Mouse (Mus musculus) gastrocnemius, postnatal 4 days (tissue): Measurements from ENCODE around the gene Homer2. TPM values are rescaled to one million over a fixed set of nuclear protein-coding genes. Genes with fewer than 3 reads are reported as not detected.
A peak's percentile ranks its signal among the peaks of the same experiment; 100 is the strongest.

Experiments
- DNase-seq, 2 experiments: peaks; one replicate each; pipeline ENCODE4 v3.0.0; 2021 to 2022; ENCODE audit warnings: low spot score in 2 of 2, mixed read lengths in 2 of 2
- long read RNA-seq, 2 experiments: library from polyadenylated mRNA; stranded (forward); transcript quantifications; one replicate each; pipeline ENCODE4 v2.0.0; 2021
- total RNA-seq, 2 experiments: library from RNA; stranded (reverse); gene quantifications; 2 replicates each; pipeline ENCODE4 v1.2.3; 2021

Gene Homer2
- 10 to 100 TPM; 22.3 to 23.3 TPM for total RNA-seq
- long read RNA-seq, experiment 1, transcript Homer2-206 (9 exons, 1,634 nt): minor isoform, 11 of 34 reads
- long read RNA-seq, experiment 1, transcript Homer2-201 (9 exons, 1,736 nt): major isoform, 18 of 34 reads
- long read RNA-seq, experiment 1, partial matches to known transcripts: 1 of 34 reads
- long read RNA-seq, experiment 1, other reads (novel, unspliced or antisense): 4 of 34 reads
- long read RNA-seq, experiment 2, transcript Homer2-206 (9 exons, 1,634 nt): minor isoform, 10 of 25 reads
- long read RNA-seq, experiment 2, transcript Homer2-201 (9 exons, 1,736 nt): major isoform, 12 of 25 reads
- long read RNA-seq, experiment 2, partial matches to known transcripts: 0 of 25 reads
- long read RNA-seq, experiment 2, other reads (novel, unspliced or antisense): 3 of 25 reads

DNA sequence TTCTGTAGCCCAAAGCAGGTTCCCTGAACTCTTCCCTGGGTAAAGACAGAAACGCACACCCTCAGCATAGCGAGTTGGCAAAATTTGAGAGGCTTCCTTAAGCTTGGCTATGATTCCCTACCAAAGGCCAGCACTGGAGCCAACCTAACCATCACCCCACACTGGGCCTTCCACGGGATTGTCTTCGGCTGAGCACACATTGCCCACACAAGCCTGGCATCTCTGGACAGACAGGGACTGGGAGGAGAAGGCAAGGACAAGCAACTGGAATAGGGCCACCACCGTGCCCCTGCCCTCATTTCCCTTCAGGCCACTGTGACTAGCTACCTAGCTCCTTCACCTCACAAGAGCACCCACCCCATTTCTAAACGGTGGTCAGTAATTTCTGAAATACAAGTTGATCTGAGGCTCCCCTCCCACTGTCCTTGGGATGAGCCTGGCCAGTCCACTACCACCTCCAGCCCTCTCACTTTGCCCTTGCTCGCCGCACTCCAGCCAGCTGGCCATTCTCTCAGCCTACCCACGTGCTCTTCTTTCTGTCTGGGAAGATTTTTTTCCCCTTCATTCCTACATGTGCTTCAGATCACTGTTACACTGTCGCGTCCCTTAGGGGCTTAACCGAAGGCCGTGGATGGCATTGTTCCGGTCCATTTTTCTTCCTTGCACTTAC is at the start of gene Homer2:
Gene Homer2 (minus strand): TSS at position 57 of the 670 bp plus-strand sequence.
- DNase-seq: no peak

DNA sequence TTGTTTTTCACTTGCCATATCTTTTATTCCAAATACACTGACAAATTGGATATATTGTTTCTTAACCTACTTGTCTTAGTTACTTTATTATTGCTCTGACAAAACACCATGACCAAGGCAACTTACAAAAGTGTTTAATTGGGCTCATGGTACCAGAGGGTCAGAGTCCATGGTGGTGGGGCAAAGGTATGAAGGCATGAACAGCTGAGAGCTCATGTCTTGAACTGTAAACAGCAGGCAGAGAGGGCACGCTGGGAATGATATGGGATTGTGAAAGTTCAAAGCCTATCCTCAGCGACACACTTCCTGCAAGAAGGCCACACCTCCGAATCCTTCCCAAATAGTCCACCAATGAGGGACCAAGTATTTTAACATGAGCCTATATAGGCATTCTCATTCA is 40.6 kb upstream of the Homer2 start:
- DNase-seq: no peak

DNA sequence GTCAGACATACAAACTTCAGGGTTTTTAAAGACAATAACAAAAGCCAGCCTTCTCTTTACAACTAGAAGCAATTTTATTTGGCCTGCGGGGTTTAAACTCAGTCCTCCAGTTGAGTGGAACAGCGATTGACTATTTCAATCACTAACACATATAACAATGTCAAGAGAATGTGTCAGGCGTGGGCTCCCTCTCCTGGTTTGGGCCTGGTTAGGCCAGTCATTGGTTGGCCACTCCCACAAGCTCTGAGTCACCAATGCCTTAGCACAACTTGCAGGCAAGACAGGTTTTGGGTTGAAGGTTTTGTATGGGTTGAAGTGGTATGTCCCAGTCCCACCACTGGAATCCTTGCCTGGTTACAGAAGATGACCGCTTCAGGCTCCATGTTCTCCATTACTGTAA is 36.8 kb upstream of the Homer2 start:
- DNase-seq: no peak

DNA sequence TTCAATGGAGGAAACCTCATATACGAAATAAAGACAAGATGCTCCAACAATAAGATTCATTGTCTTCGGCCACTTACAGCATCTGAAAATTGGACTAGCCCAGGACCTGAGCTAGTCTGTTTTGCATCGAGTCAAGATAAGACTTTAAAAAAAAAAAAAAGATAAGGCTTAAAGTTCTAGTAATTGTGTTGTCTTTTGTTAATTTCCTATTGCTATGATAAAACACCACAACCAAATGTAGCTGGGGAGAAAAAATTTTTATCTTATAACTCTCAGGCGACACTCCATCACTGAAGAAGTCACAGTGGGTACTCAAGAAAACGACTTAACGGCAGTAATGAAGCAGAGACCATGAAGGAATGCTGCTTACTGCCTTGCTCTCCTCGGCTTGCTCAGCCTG is 32.7 kb upstream of the Homer2 start:
- no peak for DNase-seq

DNA sequence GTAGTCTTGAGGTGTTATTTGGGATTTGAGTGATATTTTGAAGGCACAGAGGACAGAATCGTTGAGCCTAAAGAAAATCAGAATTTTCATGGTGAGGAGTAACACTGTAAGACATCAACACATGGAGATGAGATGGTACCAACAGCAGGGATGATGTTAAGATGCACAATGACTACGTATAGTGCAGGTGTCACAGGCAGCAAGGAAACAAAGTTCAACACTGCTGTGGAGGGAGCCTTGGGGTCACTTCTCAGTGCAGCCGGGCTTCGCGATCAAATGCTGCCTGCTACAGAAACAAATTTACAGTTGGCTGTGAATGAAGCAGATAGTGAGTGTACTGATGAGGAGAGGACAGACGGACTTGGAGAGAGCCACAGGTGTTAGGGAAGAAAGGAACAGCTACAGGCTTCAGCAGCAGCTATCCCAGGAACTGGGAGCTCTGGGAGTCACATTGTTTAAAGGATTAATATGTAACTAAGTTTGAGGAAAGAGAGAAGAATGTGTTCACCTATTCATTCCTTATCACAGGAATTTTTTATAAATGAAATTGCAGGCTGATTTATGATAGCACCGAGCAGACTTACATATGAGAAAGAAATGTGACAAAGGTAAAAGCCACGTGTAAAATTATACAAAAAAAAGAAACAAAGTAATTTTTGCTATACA is 31.5 kb upstream of the Homer2 start:
- DNase-seq: no peak

DNA sequence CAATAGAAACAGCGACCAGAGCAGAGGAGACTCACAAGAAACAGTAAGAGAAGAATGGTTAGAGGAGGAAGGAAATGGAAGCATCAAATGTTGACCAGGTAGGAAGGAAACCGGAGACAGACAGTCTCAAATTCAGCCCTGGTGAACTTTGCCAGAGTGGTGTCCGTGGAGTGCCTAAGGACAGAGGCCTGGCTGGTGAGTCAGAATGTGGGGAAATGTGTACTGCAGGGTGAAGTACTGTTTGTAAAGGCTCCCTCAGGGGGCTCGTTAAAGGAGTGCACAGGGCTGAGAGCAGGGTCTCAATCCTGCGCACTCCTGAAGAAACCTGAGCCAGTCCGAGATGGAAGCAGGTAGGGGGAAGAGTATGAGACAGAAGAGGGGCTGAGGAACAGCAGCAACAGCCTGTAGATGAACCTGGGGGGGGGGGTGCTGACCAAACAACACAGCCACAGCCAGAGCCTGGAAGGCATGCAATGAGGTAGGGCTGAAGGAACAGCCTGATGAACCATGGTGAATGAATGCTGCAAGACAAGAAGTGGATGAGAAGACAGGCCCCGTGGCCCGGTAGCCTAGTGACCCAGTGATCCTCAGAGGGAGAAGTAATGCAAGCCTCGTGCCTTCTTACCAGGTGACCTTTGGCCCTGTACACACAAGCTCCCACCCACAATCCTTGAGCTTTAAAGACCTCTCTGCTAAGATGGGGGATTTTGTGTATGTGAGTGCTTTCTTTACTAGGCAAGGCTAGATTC is 28.1 kb upstream of the Homer2 start:
- no peak for DNase-seq

DNA sequence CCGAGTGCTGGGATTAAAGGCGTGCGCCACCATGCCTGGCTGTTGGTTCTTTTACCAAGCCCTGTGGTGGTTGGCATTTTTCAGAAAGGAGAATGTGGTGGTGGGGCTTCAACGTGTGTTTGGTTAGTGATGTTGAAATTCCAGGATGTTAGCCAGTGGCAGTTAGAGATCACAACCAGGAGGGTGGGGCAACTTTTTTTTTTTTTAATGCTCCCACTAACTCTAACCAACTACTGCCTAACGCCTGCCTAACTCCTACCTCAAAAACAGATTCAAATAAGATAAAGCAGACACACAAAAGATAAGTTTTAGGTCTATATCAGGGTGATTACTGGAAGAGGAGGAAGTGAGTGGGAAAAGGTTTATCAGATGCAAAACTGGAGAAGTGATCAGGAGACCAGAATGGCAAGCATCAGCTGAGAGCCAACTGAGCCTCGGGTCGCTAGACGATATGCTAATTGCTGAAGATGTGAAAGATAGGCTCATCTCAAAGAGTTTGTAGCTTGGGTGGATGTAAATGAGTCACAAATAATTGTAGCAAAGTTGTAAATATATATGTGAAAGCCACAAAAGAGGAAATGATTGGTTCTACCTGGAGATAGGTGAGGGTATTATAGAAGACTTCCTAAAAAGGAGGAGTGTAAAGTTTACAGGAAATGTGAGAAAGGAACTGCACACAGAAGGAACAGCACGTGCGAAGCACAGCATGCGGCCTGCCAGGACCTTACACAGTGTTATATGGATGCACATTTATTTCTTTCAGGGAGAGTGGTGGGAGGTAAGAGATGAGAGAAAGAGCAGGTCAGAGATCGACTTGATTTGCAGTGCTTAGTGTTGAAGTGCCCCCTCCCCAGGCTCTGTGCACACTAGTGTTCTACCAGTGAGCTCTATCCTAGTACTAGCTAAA is 25.1 kb upstream of the Homer2 start:
- DNase-seq: no peak

DNA sequence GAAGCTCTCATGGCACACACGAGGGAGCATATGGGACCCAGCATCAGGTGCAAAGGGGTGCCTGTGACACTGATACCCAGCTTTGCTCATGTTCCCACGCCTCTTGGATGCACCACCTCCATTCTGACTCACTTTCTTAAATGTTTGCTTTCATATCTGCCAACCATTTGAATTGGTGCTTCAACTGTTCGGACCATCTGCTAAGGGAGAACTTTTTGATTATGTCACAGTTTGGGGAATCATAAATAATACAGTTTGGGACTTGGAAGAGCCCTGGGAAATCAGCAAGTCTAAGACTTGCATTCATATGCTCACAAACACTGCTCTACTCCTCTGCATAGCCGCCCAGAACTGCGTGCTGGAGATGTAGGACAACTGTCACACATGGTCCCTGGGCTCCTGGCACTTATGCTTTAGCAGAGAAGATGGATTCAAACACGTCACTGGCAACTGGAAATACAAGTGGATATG is 23.9 kb upstream of the Homer2 start:
- no peak for DNase-seq

DNA sequence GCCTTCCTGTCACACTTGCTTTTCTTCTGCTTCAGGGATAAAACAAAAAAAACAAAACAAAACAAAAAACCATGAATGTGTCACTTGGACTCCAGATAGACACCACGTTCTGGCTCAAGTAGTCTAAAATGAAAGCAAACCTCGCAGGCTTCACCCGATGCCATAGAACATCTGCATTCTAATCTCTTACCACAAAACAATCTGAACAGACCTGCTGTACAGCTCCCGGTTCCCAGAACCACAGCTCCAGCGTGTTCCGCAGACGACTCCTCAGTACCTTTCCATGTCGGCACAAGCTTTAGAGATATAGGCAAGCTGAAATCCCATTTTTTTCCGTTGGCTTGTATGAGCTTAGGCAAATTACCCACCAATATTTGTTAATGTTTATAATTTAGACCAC is 22.5 kb upstream of the Homer2 start:
- DNase-seq: no peak

DNA sequence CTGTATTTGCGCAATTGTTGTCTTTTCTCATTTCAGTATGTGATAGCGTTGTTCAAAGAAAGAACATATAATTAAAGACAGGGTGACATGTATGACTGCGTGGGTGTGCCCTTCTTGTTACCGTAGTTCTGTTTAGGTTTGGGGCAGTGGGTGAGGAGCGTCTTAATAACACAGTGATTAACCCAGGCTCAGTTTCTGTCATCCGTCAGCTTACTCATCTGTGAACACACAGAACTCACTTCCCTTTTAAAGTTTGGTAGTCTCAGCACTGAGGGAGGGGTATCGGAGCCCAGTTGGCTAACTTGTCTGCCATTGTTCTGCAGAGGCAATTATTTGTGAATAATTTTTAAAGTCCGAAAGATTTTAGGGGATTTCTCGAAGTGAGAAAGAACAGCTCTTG is 20.4 kb upstream of the Homer2 start:
- DNase-seq: no peak

DNA sequence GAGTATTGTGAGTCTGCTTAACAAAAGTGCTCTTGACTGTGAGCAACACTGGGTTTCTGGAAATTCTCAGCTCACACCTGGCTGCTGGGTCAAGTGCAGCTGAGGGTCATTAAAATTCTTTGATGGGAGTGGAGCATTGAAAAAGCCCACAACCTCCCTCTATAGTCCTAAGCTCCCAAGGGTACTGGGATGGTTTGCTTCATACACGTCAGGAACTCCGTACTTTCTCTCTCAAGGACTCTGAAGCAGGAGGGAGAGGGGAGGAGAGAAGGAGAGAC is 19.3 kb upstream of the Homer2 start:
- no peak for DNase-seq

DNA sequence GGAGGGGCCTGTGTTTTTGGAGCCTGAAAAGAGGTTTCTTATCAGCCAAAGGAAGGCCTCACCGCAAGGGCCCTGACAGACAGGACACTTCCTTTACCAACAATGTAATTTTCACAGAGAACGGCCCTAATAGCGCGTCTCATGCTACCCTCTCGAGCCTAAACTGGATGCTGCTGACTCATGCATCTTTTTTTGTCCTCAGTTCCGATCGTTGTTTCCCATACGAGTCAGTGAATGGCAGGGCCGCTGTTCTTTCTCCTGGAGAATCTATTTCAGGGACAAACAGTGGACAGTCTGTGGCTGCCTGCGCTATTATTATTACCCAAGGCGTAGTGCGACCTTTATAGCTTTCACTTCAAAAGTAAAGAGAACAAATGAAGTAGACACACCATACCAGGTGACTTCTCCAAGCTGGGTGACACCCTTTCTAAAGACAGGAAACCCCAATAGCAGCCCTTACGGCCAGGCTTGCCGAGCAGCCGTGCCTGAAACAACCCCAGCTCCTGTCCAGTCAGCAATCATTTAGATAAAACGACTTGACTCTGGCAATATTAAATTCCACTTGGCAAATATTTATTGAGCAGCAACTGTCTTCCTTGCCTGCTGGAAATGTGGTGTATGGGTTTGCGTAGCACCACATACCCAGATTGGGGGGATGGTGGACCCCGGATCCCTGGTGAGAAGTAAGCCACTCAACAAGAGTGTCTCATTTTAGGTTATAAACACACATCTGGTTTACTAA is 18.8 kb upstream of the Homer2 start:
- DNase-seq: no peak

DNA sequence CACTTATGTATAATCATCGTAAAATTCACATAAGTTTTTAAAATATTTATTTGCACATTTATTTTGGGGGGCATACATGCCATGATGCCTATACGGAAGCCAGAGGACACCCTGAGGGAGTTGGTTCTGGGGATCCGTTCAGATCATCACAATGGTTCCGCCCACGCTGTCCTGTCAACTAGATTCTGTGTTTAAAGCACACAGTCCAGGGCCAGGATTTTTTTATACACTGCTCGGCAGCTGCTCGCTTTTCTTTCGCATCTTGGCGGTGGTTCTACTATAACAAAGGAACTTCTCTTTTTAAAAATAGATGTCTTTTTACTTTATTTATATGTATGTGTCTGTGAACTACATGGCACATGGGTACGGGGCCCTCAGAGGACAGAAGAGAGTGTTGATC is 16.5 kb upstream of the Homer2 start:
- DNase-seq: no peak

DNA sequence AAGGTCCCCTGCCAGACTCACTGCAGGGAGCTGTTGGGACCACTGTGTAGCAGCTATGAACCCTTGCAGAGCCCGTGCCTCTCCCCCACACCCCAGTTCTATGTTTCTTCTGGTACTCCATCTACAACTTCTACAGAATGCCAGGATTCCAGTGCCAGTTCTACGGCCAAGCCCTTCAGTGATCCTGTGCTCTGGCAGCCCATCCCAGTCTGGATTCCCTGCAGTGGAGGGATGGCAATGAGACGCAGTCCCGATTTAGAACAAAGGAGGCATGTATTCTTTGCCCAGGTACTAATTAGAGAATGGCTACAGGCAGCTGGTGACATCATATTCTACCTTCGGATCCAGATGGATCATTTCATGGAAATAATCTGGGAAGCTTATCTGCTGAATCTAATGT is 13.9 kb upstream of the Homer2 start:
- DNase-seq: no peak

DNA sequence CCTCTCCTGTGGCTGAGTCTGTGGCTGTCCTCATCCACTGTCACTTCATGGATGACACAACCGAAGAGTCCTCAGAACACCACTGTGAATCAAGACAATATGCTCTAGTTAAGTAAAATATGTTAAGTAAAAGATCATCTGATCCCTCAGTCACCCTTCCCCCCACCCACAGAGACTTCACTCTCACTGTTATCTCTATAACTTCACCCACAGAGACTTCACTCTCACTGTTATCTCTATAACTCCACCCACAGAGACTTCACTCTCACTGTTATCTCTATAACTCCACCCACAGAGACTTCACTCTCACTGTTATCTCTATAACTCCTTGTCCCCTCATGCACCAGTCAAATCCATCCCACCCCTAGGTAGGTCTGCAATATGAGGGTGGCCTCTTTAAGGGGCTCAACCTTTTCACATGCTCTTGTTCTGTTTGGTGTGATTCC is 11.9 kb upstream of the Homer2 start:
- no peak for DNase-seq

DNA sequence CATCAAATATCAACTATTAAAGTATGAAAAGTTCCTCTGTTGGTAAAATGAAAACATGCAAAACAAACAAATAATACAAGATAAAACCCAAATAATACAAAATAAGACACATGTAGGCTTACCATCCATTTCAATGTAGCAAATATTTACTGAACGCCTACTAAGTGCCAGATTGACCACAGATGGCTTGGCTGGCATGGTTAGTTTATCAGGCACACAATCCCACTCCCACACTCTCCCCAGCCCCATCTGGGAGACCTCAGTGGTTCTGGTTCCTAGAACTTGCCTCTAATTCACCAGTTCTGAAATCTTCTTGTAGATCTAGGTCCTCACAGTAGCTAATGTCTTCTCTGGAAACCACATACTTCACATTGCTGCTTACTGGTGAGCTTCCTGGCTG is 11.3 kb upstream of the Homer2 start:
- no peak for DNase-seq

DNA sequence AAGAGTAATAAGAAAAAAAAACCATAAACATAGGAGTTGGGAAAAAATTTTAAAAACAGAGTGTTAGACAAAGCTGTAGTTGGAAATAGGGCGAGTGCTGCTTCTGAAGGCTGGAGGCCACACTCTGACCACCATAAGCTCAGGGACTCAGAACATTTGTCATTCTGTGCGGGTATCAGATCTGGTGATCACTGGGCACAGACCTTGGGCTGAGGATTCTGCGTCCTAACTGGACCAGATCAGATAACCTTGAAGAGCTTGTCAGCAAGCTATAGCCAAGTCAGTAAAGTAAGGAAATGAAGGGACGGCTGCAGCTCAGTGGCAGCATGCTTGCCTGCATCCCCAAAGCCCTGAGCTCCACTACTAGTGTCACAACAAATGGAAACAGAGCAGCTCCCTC is 2.8 kb upstream of the Homer2 start:
- DNase-seq: no peak

DNA sequence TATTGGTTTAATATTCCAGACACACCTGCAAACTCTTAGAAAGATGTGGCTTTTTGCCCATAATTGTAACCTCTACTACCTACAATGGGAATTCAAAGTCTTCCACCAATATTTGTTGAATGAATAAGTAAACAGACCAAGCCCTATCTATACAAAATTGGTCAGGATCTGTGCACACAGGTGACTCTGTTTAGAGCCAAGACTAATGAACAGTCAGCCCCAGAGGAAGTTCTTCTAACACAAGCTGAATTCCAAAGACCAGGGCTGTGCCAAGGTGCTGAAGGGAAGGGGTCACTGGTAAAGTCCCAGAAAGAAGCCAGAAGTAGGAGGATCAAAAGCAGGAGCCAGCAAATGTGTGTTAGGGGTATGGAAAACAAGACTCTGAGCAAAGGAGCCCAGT is 838 bp upstream of the Homer2 start:
- no peak for DNase-seq

DNA sequence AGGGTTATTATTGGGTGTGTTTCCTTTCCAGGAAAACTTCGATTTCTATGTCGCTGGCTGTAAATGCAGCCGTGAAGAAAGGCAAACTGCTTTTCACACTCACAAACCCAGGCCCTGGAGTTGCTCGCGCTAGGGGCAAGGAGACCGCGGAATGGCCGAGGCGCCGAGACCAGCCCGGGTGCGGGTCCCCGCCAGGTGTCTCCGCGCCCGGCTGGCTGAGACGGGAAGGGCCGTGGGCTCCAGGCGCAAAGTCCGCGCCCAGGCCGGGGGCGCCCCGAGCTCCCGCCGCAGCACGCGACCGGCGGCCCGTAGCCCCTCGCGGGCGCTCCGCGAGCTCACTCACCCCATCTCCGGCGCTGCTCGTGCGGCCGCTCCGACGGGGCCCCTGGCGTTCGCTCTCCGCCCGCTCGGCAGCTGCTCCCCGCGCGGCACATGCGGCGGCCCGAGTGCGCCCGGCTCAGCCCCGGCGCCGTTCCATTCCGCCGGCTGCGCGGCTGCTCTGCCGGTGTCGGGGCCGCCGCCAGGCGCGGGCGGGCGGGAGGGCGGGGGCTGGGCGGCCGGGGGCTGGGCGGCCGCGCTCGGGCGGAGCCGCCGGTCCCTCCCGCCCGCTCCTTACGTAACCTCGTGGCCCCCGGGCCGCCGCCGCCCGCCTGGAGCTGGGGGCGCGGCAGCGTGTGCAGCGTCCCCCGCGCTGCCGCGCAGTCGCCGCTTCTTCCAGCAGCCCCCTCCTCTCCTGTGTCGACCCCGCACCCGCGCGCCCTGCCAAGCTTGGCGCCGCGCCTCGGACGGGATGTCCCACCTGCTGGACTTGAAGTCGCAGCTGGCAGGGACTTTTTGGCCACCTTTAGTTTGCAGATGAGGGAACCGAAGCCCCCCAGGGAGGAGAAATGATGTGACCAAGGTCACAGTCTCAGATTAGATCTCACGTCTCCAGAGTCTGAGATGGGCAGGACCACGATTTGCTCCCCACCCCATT is 623 bp downstream of the Homer2 start:
- DNase-seq: peak in 1 of 2 experiments; percentile 36
